Mouse (Mus musculus) thymus, postnatal 0 days (tissue): ENCODE measurements at regions not wholly inside any gene's neighbourhood (a gene's known extent, or its start where the extent isn't known, plus 50 kb on each side); places are given as distances from the start of the nearest gene placed in this dataset.

ENCODE experiments used
- DNase-seq: peaks from one replicate; pipeline ENCODE4 v3.0.0-alpha.2; 2015; ENCODE audit warnings: low spot score

DNA sequence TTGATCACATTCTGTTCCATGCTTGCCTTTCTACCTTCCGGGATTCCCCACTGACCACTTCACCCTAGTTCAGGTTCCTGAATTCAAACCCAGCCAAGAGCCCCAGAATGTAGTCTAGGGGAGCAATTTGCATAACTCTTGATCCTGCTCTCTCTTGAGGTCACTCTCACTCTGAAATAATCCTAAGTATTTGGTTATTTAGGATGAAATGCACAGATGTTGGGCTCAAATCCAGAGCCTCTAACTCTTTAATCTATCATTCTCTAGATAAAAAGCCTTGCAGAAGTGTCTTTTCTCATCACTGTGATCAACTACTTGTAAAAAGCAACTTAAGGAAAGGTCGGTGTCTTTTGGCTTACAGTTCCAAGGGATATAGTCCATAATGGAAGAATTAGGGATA is 57.4 kb upstream of the Ccn6 start:
- no peak for DNase-seq

- DNase-seq: no peak
These were observed 55.8 kb upstream of the Ccn6 start for GRCm38 (mm10) chr10:39219366-39219765.

DNA sequence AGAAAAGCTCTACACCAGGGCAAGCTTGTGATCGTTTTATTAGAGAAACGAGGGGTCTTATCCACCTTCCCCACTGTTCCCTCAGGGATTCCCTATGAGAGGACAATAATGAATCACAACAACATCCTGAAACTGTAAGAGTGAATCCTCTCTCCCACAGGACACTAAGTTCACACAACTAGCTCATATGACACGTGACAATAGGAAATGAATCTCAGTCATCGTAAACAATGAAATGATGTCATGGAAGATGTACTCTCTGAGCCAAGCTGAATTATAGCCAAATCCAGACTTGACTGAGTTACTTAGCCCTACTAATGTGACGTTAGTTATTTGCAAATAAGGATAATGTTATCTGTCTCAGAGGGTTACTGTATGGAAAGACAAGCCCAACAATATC is 54.6 kb upstream of the Ccn6 start:
- DNase-seq: no peak

DNA sequence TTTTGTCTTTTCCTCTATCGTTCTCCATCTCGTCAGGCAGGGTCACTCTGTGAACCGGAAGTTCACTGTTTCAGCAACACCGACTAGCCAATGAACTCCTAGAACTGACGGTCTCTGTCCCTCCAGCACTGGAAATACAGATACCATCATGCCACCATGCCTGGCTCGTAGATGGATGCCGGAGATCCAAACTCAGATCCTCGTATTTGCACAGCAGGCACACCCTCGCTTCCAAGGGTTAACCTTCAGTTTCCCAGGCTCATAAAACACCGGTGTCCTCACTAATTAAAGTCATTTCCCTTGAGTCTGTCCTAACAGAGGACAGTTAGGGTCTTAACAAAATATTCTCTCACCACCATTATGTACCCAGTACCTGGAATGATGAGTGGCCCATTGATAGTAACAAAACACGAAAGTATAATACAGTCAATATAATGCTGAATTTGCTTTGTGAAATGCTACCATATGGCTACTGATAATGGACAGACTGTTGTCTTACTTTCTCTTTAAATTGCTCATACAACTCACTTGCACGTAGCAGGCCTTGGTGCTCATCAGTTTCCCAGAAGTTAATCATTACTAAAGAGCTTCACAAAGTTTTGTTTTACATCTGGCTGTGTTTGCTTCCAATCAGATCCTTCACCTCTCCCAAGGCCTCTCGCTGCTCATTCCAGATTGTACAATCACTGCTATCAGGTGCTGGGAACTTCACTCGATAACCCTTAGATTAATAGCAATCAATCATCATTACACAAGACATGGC is 52.7 kb upstream of the Ccn6 start:
- no peak for DNase-seq

- DNase-seq: no peak
These were observed 51.0 kb upstream of the Ccn6 start for GRCm38 (mm10) chr10:39214563-39214962.
